Mouse (Mus musculus) embryonic fibroblast, embryonic 13.5 days (primary cell): ENCODE data around the gene Klf13.

Source experiments
- CTCF ChIP-seq: IDR thresholded peaks from 2 replicates; pipeline ENCODE4 v1.5.1; 2011; ENCODE audit warnings: mild to moderate bottlenecking, control low read depth, low read length, moderate library complexity, borderline replicate concordance; ENCODE audit not compliant: insufficient read depth
- POLR2A ChIP-seq: IDR thresholded peaks from 2 replicates; pipeline ENCODE4 v1.6.1; 2011; ENCODE audit warnings: low read depth, mild to moderate bottlenecking, control low read depth, low read length, moderate library complexity

DNA sequence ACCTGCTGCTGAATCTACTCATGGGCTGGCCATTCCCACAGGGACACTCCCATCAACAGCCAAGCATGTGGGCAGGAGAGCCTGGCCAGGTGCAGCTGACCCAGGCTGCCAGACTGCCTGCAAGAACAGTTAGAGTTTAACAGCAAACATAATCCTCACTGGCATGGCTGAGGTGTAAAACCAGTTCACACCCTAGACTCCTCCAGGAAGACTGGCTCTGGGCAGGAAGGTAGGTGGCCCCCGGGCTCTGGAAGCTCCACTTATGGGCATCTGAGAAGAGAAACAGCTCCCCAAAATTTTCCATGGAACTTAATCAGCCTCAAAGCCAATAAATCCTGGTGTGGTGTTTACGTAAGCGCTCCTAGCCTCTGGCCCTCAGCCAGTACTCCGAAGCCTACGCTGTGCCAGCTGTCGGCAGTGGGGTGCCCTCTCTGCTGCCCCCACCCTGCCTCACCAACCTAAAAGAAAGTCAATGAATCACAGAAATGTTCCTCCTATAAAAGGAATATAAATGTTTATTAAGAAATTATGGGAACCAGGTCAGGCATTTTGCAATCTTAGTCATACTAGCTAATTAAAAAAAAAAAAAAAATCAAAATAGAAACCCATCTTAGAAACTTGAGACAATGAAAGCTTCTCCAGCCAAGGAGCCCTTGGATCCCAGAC, 13.8 kb downstream of the Klf13 start:
- TF ChIP-seq CTCF (no peak), POLR2A (no peak)
